Mouse (Mus musculus) layer of hippocampus, adult 18-20 months (tissue): ENCODE measurements at regions not wholly inside any gene's neighbourhood (a gene's known extent, or its start where the extent isn't known, plus 50 kb on each side); places are given as distances from the start of the nearest gene placed in this dataset.
"Not testable (repeated sequence)": the region's sequence is repeated elsewhere in the genome, so short reads cannot be mapped to it uniquely, and the experiment has no call there.

Source experiments
- DNase-seq, 2 experiments: peaks; one replicate each; pipeline ENCODE4 v3.0.0; 2022; ENCODE audit warnings: low spot score in 2 of 2

GRCm38 (mm10) chr2:53276435-53276834 is 84.9 kb downstream of the Arl6ip6 start:
- no peak for DNase-seq

- DNase-seq = no peak
These were observed 110.3 kb downstream of the Arl6ip6 start for GRCm38 (mm10) chr2:53301712-53302423.

GRCm38 (mm10) chr2:53330680-53331079 is 139.2 kb downstream of the Arl6ip6 start:
- DNase-seq = peak; percentile 26 to 66

- DNase-seq = no peak
These were observed 167.5 kb downstream of the Arl6ip6 start for GRCm38 (mm10) chr2:53359026-53359425.

- DNase-seq = peak; percentile 27 to 72
These were observed 190.8 kb downstream of the Arl6ip6 start for GRCm38 (mm10) chr2:53382348-53382747.

- peak in 1 of 2 experiments; percentile 13 for DNase-seq
These were observed 193.1 kb downstream of the Arl6ip6 start for GRCm38 (mm10) chr2:53384545-53385176.

GRCm38 (mm10) chr2:53388652-53389051 is 197.1 kb downstream of the Arl6ip6 start:
- no peak for DNase-seq

- DNase-seq = no peak
These were observed 222.9 kb downstream of the Arl6ip6 start for GRCm38 (mm10) chr2:53414471-53414870.

GRCm38 (mm10) chr2:53437046-53437815 is 245.7 kb downstream of the Arl6ip6 start:
- DNase-seq = peak; percentile 70 to 81

- DNase-seq = not testable (repeated sequence)
These were observed 248.8 kb downstream of the Arl6ip6 start for GRCm38 (mm10) chr2:53440301-53440700.

GRCm38 (mm10) chr2:53460265-53460664 is 268.7 kb downstream of the Arl6ip6 start:
- peak in 1 of 2 experiments; percentile 36 for DNase-seq

GRCm38 (mm10) chr2:53474455-53474854 is 282.9 kb downstream of the Arl6ip6 start:
- DNase-seq = no peak

GRCm38 (mm10) chr2:53479051-53479450 is 287.5 kb downstream of the Arl6ip6 start:
- DNase-seq = not testable (repeated sequence)

GRCm38 (mm10) chr2:53488301-53488700 is 296.8 kb downstream of the Arl6ip6 start:
- DNase-seq = no peak

GRCm38 (mm10) chr2:53490805-53491585 is 299.5 kb downstream of the Arl6ip6 start:
- DNase-seq = peak in 1 of 2 experiments; percentile 3

- no peak for DNase-seq
These were observed 301.3 kb downstream of the Arl6ip6 start for GRCm38 (mm10) chr2:53492788-53493187.

GRCm38 (mm10) chr2:53501657-53502274 is 310.2 kb downstream of the Arl6ip6 start:
- peak; percentile 4 to 34 for DNase-seq

GRCm38 (mm10) chr2:53502275-53502667 is 310.7 kb downstream of the Arl6ip6 start:
- DNase-seq = no peak

GRCm38 (mm10) chr2:53542097-53542496 is 350.6 kb downstream of the Arl6ip6 start:
- DNase-seq = no peak

- DNase-seq = peak in 1 of 2 experiments; percentile 4
These were observed 382.5 kb downstream of the Arl6ip6 start for GRCm38 (mm10) chr2:53574007-53574406.

- DNase-seq = no peak
These were observed 414.3 kb downstream of the Arl6ip6 start for GRCm38 (mm10) chr2:53605829-53606228.
